In genomic region chr2:131491707-131492595, GRCm38 (mm10) we compare ENCODE assay signal across 8 mouse cellular contexts. TPM values are rescaled to one million over a fixed set of nuclear protein-coding genes. Genes with fewer than 3 reads are reported as not detected.
DNase-seq lines count a peak whose midpoint lies in the region; ATAC-seq and TF ChIP-seq lines count a peak whose summit lies in the region.

No protein-coding gene starts in this region.

- peak; percentile 96 for ATAC-seq in embryonic facial prominence, embryonic 14.5 days (ENCODE audit: low read depth)
- peak; percentile 96 for ATAC-seq in kidney, embryonic 14.5 days (ENCODE audit: low FRiP score, low TSS enrichment)
- peak; percentile 95 for ATAC-seq in liver, embryonic 14.5 days (ENCODE audit: insufficient read depth)
- ATAC-seq in stomach, embryonic 15.5 days (ENCODE audit: insufficient read depth, low FRiP score, low read depth) = peak; percentile 97

- 2% methylated on average over 17 of the region's 102 CpGs for WGBS in embryonic facial prominence, embryonic 14.5 days
- WGBS in heart, embryonic 10.5 days = under 1% methylated on average over 89 of the region's 102 CpGs
- WGBS in kidney, embryonic 14.5 days = under 1% methylated on average over 59 of the region's 102 CpGs
- WGBS in liver, embryonic 14.5 days (ENCODE audit: insufficient replicate concordance) = under 1% methylated on average over 102 of the region's 102 CpGs
- under 1% methylated on average over 82 of the region's 102 CpGs for WGBS in stomach, embryonic 15.5 days

- H3ac ChIP-seq in C2C12 (ENCODE audit: control insufficient read depth, insufficient read length, low read depth) = peak overlapping the region; percentile 83

- H3K4me1 ChIP-seq in bone marrow macrophage, adult 2 months (ENCODE audit: control insufficient read depth, insufficient read depth, low read length) = peaks cover 31% of the 10 kb centered on the region
- H3K4me1 ChIP-seq in embryonic facial prominence, embryonic 14.5 days (ENCODE audit: control insufficient read depth, insufficient read depth, low read length) = peaks cover 24% of the 10 kb centered on the region
- H3K4me1 ChIP-seq in heart, embryonic 10.5 days = peaks cover 28% of the 10 kb centered on the region
- H3K4me1 ChIP-seq in kidney, embryonic 14.5 days (ENCODE audit: control insufficient read depth, insufficient read depth, low read length) = peaks cover 5% of the 10 kb centered on the region; the same call in 1 of the 2 replicates
- H3K4me1 ChIP-seq in liver, embryonic 14.5 days (replicated peaks; ENCODE audit: control insufficient read depth in 2 of 2, insufficient read depth in 2 of 2, low read length in 1 of 2) = peaks cover 42 to 51% of the 10 kb centered on the region in 2 experiments
- H3K4me1 ChIP-seq in stomach, embryonic 15.5 days = 0 out of 2 replicates have a peak, but pooled peaks cover 6% of the 10 kb centered on the region

- no peaks in the 10 kb centered on the region for H3K27me3 ChIP-seq in C2C12 (ENCODE audit: control insufficient read depth, insufficient read depth, insufficient read length)
- H3K27me3 ChIP-seq in embryonic facial prominence, embryonic 14.5 days (replicated peaks; ENCODE audit: control insufficient read depth, insufficient read depth, low read length) = no peaks in the 10 kb centered on the region
- H3K27me3 ChIP-seq in heart, embryonic 10.5 days (ENCODE audit: insufficient read depth, poor library complexity, severe bottlenecking) = peaks cover 6% of the 10 kb centered on the region; the same call in 1 of the 2 replicates
- no peaks in the 10 kb centered on the region for H3K27me3 ChIP-seq in kidney, embryonic 14.5 days (ENCODE audit: control insufficient read depth, insufficient read depth, low read length)
- no peaks in the 10 kb centered on the region; the same call in 1 of the 2 replicates for H3K27me3 ChIP-seq in liver, embryonic 14.5 days (ENCODE audit: control insufficient read depth, insufficient read depth, low read length)
- no peaks in the 10 kb centered on the region for H3K27me3 ChIP-seq in stomach, embryonic 15.5 days (replicated peaks)

- TF ChIP-seq EP300 in liver, embryonic 14.5 days (IDR thresholded peaks at IDR 0.05; ENCODE audit: low read depth) = no peak; the same call in 1 of the 2 replicates

- peak overlapping the region; percentile 55 for H3K4me3 ChIP-seq in C2C12 (ENCODE audit: insufficient read depth, poor library complexity, severe bottlenecking)
- peak overlapping the region; percentile 66 for H3K4me3 ChIP-seq in bone marrow macrophage, adult 2 months (ENCODE audit: insufficient read depth, low read length)
- peak overlapping the region; percentile 91 for H3K4me3 ChIP-seq in embryonic facial prominence, embryonic 14.5 days (ENCODE audit: low read depth, low read length)
- H3K4me3 ChIP-seq in heart, embryonic 10.5 days = peak overlapping the region; percentile 96
- peak overlapping the region; percentile 84 for H3K4me3 ChIP-seq in kidney, embryonic 14.5 days (ENCODE audit: low read length)
- peak overlapping the region; percentile 82 to 98 for H3K4me3 ChIP-seq in liver, embryonic 14.5 days (ENCODE audit: insufficient read depth in 1 of 2, low read depth in 2 of 2, low read length in 2 of 2)
- peak overlapping the region; percentile 81 for H3K4me3 ChIP-seq in stomach, embryonic 15.5 days (replicated peaks)

- peak; percentile 88 for DNase-seq in embryonic facial prominence, embryonic 14.5 days (ENCODE audit: low spot score)
- peak; percentile 92 for DNase-seq in heart, embryonic 10.5 days (ENCODE audit: low spot score)
- peak; percentile 83 to 85 (median 85) for DNase-seq in liver, embryonic 14.5 days (ENCODE audit: low read depth in 3 of 3, low spot score in 3 of 3)
- peak; percentile 83 for DNase-seq in neural tube, embryonic 10.5 days (ENCODE audit: extremely low spot score, low spot score)

- no peak; the same call in 1 of the 2 replicates for TF ChIP-seq POLR2A in bone marrow macrophage, adult 2 months (IDR thresholded peaks at IDR 0.05; ENCODE audit: borderline replicate concordance, low read depth, low read length)

- no peaks in the 10 kb centered on the region for H3K9me3 ChIP-seq in embryonic facial prominence, embryonic 14.5 days (ENCODE audit: control insufficient read depth, low read length)
- no peaks in the 10 kb centered on the region for H3K9me3 ChIP-seq in heart, embryonic 10.5 days
- H3K9me3 ChIP-seq in kidney, embryonic 14.5 days (ENCODE audit: control insufficient read depth, low read length) = no peaks in the 10 kb centered on the region
- no peaks in the 10 kb centered on the region for H3K9me3 ChIP-seq in liver, embryonic 14.5 days (ENCODE audit: control insufficient read depth, low read length)
- H3K9me3 ChIP-seq in stomach, embryonic 15.5 days = no peaks in the 10 kb centered on the region

- peaks cover 2% of the 10 kb centered on the region for H3K79me3 ChIP-seq in C2C12 (ENCODE audit: low read depth)

- H3K36me3 ChIP-seq in C2C12 (ENCODE audit: control insufficient read depth, insufficient read depth) = no peaks in the 10 kb centered on the region
- no peaks in the 10 kb centered on the region for H3K36me3 ChIP-seq in embryonic facial prominence, embryonic 14.5 days (ENCODE audit: control insufficient read depth, insufficient read depth, low read length)
- H3K36me3 ChIP-seq in heart, embryonic 10.5 days = no peaks in the 10 kb centered on the region
- H3K36me3 ChIP-seq in kidney, embryonic 14.5 days (ENCODE audit: control insufficient read depth, insufficient read depth, low read length) = no peaks in the 10 kb centered on the region
- H3K36me3 ChIP-seq in liver, embryonic 14.5 days (replicated peaks; ENCODE audit: control insufficient read depth, insufficient read depth, low read depth) = no peaks in the 10 kb centered on the region
- H3K36me3 ChIP-seq in stomach, embryonic 15.5 days = no peaks in the 10 kb centered on the region

- peak overlapping the region; percentile 94 for H3K4me2 ChIP-seq in embryonic facial prominence, embryonic 14.5 days (ENCODE audit: low read depth, low read length)
- H3K4me2 ChIP-seq in kidney, embryonic 14.5 days (replicated peaks; ENCODE audit: low read depth, low read length) = peak overlapping the region; percentile 98
- H3K4me2 ChIP-seq in liver, embryonic 14.5 days (ENCODE audit: low read depth) = peak overlapping the region; percentile 82
- peak overlapping the region; percentile 94 for H3K4me2 ChIP-seq in stomach, embryonic 15.5 days

- peak overlapping the region; percentile 89 for H3K9ac ChIP-seq in embryonic facial prominence, embryonic 14.5 days (ENCODE audit: low read depth, low read length)
- H3K9ac ChIP-seq in kidney, embryonic 14.5 days (ENCODE audit: low read depth, low read length) = peak overlapping the region; percentile 90
- H3K9ac ChIP-seq in liver, embryonic 14.5 days (replicated peaks) = peak overlapping the region; percentile 83
- peak overlapping the region; percentile 86 for H3K9ac ChIP-seq in stomach, embryonic 15.5 days

- peaks cover 47% of the 10 kb centered on the region for H3K79me2 ChIP-seq in C2C12 (ENCODE audit: control insufficient read depth, insufficient read depth)

- H3K27ac ChIP-seq in bone marrow macrophage, adult 2 months (ENCODE audit: insufficient read depth, low read depth, low read length) = peak overlapping the region; percentile 52
- H3K27ac ChIP-seq in embryonic facial prominence, embryonic 14.5 days (replicated peaks; ENCODE audit: low read depth, low read length) = peak overlapping the region; percentile 71
- H3K27ac ChIP-seq in heart, embryonic 10.5 days = peak overlapping the region; percentile 94
- H3K27ac ChIP-seq in kidney, embryonic 14.5 days (ENCODE audit: low read depth, low read length) = no peak overlapping the region
- peak overlapping the region; percentile 25 for H3K27ac ChIP-seq in liver, embryonic 14.5 days
- peak overlapping the region; percentile 74 for H3K27ac ChIP-seq in stomach, embryonic 15.5 days

- TF ChIP-seq CTCF in C2C12 (IDR thresholded peaks at IDR 0.05; ENCODE audit: control insufficient read depth, insufficient read depth, insufficient read length) = no peak
- no peak for TF ChIP-seq CTCF in bone marrow macrophage, adult 2 months (IDR thresholded peaks at IDR 0.05; ENCODE audit: low read depth, low read length)
- TF ChIP-seq CTCF in liver, embryonic 14.5 days (IDR thresholded peaks at IDR 0.05; ENCODE audit: low read depth) = no peak

TF ChIP-seq in C2C12, 6 proteins besides CTCF, POLR2A, EP300 and RAD21:
- TF ChIP-seq MAX (IDR thresholded peaks at IDR 0.05) (no peak), CEBPB (IDR thresholded peaks at IDR 0.05; ENCODE audit: low read depth) (no peak), FOSL1 (IDR thresholded peaks at IDR 0.05; ENCODE audit: insufficient read depth, low read length, poor library complexity, severe bottlenecking) (no peak), MYOG (IDR thresholded peaks at IDR 0.05; ENCODE audit: control insufficient read depth, extremely low read depth, insufficient read length) (no peak), MYOD1 (IDR thresholded peaks at IDR 0.05; ENCODE audit: control insufficient read depth, insufficient read length, low read depth) (no peak), USF1 (IDR thresholded peaks at IDR 0.05; ENCODE audit: low read depth) (no peak)

RNA-seq across cellular contexts. Expression of gene Smox, which starts 0.7 kb away (rescaled TPM):
- 44.7 TPM for polyA plus RNA-seq in C2C12 (2012; fragmentation: generic; extraction: Trizol)
- polyA plus RNA-seq in bone marrow macrophage, adult 2 months (2012; ENCODE audit: insufficient read depth, insufficient read length, missing spikeins) = 86.4 and 97.4 TPM in 2 replicates
- 28.9 and 33.2 TPM in 2 replicates for polyA plus RNA-seq in embryonic facial prominence, embryonic 14.5 days (2014; fragmentation: Nextera tagmentation; extraction: Ambion mirVana)
- 26.1 and 28.0 TPM in 2 replicates for polyA plus RNA-seq in heart, embryonic 10.5 days (2016; fragmentation: Nextera tagmentation; extraction: Ambion mirVana)
- polyA plus RNA-seq in kidney, embryonic 14.5 days (2014; fragmentation: Nextera tagmentation; extraction: Ambion mirVana) = 27.4 and 29.1 TPM in 2 replicates
- 58.1 and 75.0 TPM in 2 replicates for polyA plus RNA-seq in liver, embryonic 14.5 days (2012; rRNA removed)
- 70.4 and 85.8 TPM in 2 replicates for polyA plus RNA-seq in liver, embryonic 14.5 days (2014; fragmentation: Nextera tagmentation; extraction: Ambion mirVana)
- 32.8 and 41.6 TPM in 2 replicates for polyA plus RNA-seq in stomach, embryonic 15.5 days (2015; fragmentation: Nextera tagmentation; extraction: Ambion mirVana)
